Mouse (Mus musculus): Measurements from ENCODE around the gene Stx18. TPM values are rescaled to one million over a fixed set of nuclear protein-coding genes. Genes with fewer than 3 reads are reported as not detected.

The Stx18 gene
- 31.8 and 32.6 TPM in 2 replicates for polyA plus RNA-seq (2015; fragmentation: Nextera tagmentation; extraction: Ambion mirVana)

DNA sequence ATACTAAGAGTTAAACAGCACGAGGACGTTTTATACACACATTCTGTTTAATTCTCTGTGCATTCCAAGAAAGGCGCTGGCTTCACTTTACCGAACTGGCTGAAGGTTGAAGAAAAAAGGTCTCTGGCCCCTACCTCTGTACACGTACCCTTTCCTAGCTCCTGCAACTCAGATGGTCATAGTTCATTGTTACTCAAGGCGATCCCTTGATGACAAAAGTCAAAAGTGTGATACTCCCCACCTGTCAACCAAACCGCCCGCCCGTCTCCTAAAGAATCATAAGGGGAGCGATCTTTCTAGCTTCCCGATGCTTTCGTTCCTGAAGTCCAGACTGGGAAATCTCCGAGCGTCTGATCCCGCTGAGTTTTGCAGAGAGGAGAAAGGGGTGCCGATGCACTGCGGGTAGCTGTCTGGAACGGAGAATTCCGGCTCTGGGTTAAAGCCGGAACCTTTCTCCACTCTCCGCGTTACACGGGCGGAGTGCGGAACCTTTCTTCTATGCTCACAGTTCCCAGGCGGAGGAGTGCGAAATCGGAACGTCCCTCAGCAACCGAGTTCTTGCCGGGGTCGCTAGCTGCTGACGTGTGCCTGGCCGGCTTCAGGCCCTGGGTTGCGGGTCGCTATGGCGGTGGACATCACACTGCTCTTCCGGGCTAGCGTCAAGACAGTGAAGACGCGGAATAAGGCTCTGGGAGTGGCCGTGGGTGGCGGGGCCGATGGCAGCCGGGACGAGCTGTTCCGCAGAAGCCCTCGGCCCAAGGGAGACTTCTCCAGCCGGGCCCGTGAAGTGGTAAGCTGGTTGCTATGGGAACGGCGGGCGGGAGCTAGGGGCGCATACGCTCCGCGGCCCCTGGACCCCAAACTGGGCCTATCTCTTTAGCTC, at the start of gene Stx18:
Gene Stx18, plus strand, starts transcription at position 33 of the 883 bp plus-strand sequence.
- H3K9ac ChIP-seq (ENCODE audit: low read depth, low read length) = peak within 1 kb of the TSS; percentile 78
- WGBS = under 1% methylated on average over 57 of the region's 57 CpGs
- H3K36me3 ChIP-seq (ENCODE audit: control insufficient read depth, insufficient read depth, low read length) = 0 out of 2 replicates have a peak, but pooled peaks cover 3% of the 10 kb centered on the region
- peak within 1 kb of the TSS; percentile 76 for H3K4me3 ChIP-seq (ENCODE audit: low read depth, low read length)
- ATAC-seq = peak; percentile 98
- peak within 1 kb of the TSS; percentile 90 for H3K4me2 ChIP-seq (ENCODE audit: low read length)
- no peaks in the 10 kb centered on the region for H3K9me3 ChIP-seq (replicated peaks; ENCODE audit: control insufficient read depth, low read length, poor library complexity, severe bottlenecking)
- peak within 1 kb of the TSS; percentile 81 for H3K27ac ChIP-seq (ENCODE audit: low read length)
- H3K4me1 ChIP-seq (ENCODE audit: control insufficient read depth, insufficient read depth, low read length) = peaks cover 20% of the 10 kb centered on the region
- peaks cover 3% of the 10 kb centered on the region; the same call in 1 of the 2 replicates for H3K27me3 ChIP-seq (ENCODE audit: control insufficient read depth, insufficient read depth, low read depth, low read length)

DNA sequence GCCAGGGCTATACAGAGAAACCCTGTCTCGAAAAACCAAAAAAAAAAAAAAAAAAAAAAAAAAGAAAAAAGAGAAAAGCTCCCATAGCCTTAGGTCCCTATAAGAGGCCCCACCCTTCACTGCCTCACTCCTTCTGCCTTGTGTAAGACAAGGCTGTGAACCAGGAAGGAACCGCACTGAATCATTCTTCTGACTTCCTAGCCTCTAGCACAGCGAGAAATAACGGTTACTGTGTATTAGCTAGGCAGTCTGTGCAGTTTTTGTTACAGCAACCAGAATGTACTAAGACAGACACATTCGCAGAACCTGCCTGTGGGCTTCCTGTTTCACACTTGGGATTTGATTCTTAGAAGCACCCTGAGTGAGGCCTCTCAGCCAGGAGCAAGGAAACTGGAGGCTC, 46.2 kb upstream of the Stx18 start:
- H3K27ac ChIP-seq (ENCODE audit: low read length) = no peak overlapping the region
- no peaks in the 10 kb centered on the region for H3K27me3 ChIP-seq (ENCODE audit: control insufficient read depth, insufficient read depth, low read depth, low read length)
- no peaks in the 10 kb centered on the region for H3K36me3 ChIP-seq (ENCODE audit: control insufficient read depth, insufficient read depth, low read length)
- no peak overlapping the region for H3K9ac ChIP-seq (ENCODE audit: low read depth, low read length)
- no peak overlapping the region for H3K4me3 ChIP-seq (ENCODE audit: low read depth, low read length)
- H3K9me3 ChIP-seq (replicated peaks; ENCODE audit: control insufficient read depth, low read length, poor library complexity, severe bottlenecking) = no peaks in the 10 kb centered on the region
- H3K4me2 ChIP-seq (ENCODE audit: low read length) = no peak overlapping the region
- WGBS = 90% methylated on average over 5 of the region's 5 CpGs
- no peak for ATAC-seq
- no peaks in the 10 kb centered on the region for H3K4me1 ChIP-seq (ENCODE audit: control insufficient read depth, insufficient read depth, low read length)

DNA sequence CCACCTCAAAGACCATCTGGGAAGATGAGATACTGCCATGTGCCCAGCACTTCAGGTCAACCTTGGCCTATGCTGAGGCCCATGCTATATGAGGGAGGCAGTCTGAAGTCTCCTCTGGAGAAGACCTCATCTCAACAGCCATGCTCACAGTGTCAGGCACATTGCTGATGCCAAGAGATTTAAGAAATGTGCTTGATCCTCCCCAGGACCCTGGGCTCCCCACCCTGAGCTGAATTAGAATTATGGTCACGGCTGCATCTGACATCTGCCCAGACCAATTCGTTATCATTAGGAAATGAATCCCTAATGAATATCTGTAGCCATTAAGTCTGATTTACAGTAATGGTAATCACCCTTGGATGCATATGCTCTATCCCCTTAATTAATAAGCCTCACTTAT, 39.7 kb upstream of the Stx18 start:
- Histone ChIP-seq H3K27ac (ENCODE audit: low read length) (no peak overlapping the region), H3K4me2 (ENCODE audit: low read length) (no peak overlapping the region), H3K9me3 (replicated peaks; ENCODE audit: control insufficient read depth, low read length, poor library complexity, severe bottlenecking) (no peaks in the 10 kb centered on the region), H3K4me3 (ENCODE audit: low read depth, low read length) (no peak overlapping the region), H3K27me3 (ENCODE audit: control insufficient read depth, insufficient read depth, low read depth, low read length) (no peaks in the 10 kb centered on the region), H3K36me3 (ENCODE audit: control insufficient read depth, insufficient read depth, low read length) (no peaks in the 10 kb centered on the region), H3K4me1 (ENCODE audit: control insufficient read depth, insufficient read depth, low read length) (no peaks in the 10 kb centered on the region), H3K9ac (ENCODE audit: low read depth, low read length) (no peak overlapping the region)
- no peak for ATAC-seq
- 81% methylated on average over 2 of the region's 2 CpGs for WGBS

DNA sequence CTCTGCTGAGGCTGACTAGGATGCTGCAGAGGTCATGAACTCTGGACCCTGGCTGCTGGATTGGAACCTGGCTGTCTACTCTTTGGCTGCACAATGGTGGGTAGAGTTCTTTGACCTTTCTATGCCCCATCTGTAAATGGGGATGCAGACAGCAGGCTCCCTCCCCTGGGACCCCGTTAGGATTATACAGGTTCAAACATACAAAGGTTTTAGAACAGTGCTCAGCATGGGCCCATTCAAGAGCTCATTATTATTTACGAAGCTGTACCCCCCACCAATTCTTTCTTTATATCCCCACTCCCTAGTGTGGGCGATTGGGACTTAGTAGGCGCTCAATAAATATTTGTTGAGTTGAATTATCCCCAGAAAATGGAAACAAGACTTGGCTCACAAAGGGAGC, 36.0 kb upstream of the Stx18 start:
- no peaks in the 10 kb centered on the region for H3K4me1 ChIP-seq (ENCODE audit: control insufficient read depth, insufficient read depth, low read length)
- no peaks in the 10 kb centered on the region for H3K9me3 ChIP-seq (replicated peaks; ENCODE audit: control insufficient read depth, low read length, poor library complexity, severe bottlenecking)
- ATAC-seq = no peak
- H3K4me3 ChIP-seq (ENCODE audit: low read depth, low read length) = no peak overlapping the region
- no peak overlapping the region for H3K4me2 ChIP-seq (ENCODE audit: low read length)
- H3K27me3 ChIP-seq (ENCODE audit: control insufficient read depth, insufficient read depth, low read depth, low read length) = no peaks in the 10 kb centered on the region
- no peak overlapping the region for H3K9ac ChIP-seq (ENCODE audit: low read depth, low read length)
- no peak overlapping the region for H3K27ac ChIP-seq (ENCODE audit: low read length)
- 21% methylated on average over 4 of the region's 4 CpGs for WGBS
- H3K36me3 ChIP-seq (ENCODE audit: control insufficient read depth, insufficient read depth, low read length) = no peaks in the 10 kb centered on the region

DNA sequence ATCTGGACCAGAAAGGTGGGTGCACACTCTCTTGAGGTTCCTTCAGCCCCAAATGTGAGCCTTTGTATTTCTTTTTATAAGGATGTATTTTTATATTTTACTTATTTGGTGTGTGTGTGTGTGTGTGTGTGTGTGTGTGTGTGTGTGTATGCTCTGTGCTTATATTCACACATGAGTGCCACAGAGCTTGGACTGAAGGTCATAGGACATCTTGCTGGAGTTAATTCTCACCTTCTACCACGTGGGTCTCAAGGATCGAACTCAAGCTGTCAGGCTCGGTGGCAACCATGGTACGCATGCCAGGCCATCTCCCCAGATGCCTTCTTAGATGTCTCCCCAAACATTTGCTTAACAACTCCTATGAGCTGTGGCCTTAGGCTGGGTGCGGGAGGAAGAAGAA, 33.8 kb upstream of the Stx18 start:
- Histone ChIP-seq H3K9ac (ENCODE audit: low read depth, low read length) (no peak overlapping the region), H3K4me1 (ENCODE audit: control insufficient read depth, insufficient read depth, low read length) (no peaks in the 10 kb centered on the region), H3K9me3 (replicated peaks; ENCODE audit: control insufficient read depth, low read length, poor library complexity, severe bottlenecking) (no peaks in the 10 kb centered on the region), H3K4me3 (ENCODE audit: low read depth, low read length) (no peak overlapping the region), H3K36me3 (ENCODE audit: control insufficient read depth, insufficient read depth, low read length) (no peaks in the 10 kb centered on the region), H3K27ac (ENCODE audit: low read length) (no peak overlapping the region), H3K27me3 (ENCODE audit: control insufficient read depth, insufficient read depth, low read depth, low read length) (no peaks in the 10 kb centered on the region), H3K4me2 (ENCODE audit: low read length) (no peak overlapping the region)
- ATAC-seq = no peak
- WGBS = 91% methylated on average over 5 of the region's 5 CpGs

DNA sequence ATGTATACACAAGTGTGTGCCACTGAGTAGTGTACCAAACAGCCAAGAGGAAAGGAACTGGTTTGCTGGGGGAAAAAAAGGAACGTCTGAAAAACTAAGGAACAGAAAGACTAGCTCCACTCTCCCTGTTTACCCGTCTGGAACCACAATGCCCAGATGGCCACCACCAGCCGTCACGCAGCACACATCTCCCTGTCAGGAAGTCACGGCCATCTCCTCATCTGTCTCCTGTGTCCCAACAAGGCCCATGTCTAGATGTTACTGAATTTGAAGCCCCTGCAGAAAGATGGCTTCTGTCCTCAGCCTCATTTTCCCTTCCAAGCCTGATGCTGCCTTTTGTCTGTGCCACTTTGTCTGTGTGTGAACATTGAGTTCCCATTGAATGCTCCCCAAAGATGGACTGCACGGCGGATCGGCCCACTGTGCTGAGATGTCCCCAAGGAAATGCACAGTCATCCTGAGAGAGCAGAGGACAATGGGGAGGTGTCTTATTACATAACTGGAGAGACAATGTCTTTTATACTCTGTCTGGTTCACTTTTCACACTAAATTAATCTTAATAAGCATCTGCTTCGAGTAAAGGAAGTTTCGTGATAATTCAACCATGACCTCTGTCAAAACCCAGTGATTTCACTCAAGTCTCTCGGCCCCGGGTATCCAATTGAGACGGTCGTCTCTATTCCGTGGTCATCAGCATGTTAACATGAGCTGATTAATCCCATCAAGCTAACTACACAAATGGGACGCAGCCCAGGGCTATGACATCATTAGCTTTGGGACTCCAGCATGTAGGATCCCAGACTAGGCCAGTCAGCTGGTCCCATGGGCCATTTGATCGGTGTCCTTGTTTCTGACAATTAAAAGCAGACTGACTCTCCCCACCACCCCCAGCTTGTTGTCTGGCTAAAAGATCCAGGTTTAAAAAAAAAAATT, 31.9 kb upstream of the Stx18 start:
- no peak overlapping the region for H3K9ac ChIP-seq (ENCODE audit: low read depth, low read length)
- no peaks in the 10 kb centered on the region for H3K9me3 ChIP-seq (replicated peaks; ENCODE audit: control insufficient read depth, low read length, poor library complexity, severe bottlenecking)
- no peaks in the 10 kb centered on the region for H3K36me3 ChIP-seq (ENCODE audit: control insufficient read depth, insufficient read depth, low read length)
- H3K27me3 ChIP-seq (ENCODE audit: control insufficient read depth, insufficient read depth, low read depth, low read length) = no peaks in the 10 kb centered on the region
- H3K4me1 ChIP-seq (ENCODE audit: control insufficient read depth, insufficient read depth, low read length) = no peaks in the 10 kb centered on the region
- H3K4me2 ChIP-seq (ENCODE audit: low read length) = no peak overlapping the region
- WGBS = 29% methylated on average over 17 of the region's 17 CpGs
- no peak overlapping the region for H3K27ac ChIP-seq (ENCODE audit: low read length)
- no peak overlapping the region for H3K4me3 ChIP-seq (ENCODE audit: low read depth, low read length)
- no peak for ATAC-seq

DNA sequence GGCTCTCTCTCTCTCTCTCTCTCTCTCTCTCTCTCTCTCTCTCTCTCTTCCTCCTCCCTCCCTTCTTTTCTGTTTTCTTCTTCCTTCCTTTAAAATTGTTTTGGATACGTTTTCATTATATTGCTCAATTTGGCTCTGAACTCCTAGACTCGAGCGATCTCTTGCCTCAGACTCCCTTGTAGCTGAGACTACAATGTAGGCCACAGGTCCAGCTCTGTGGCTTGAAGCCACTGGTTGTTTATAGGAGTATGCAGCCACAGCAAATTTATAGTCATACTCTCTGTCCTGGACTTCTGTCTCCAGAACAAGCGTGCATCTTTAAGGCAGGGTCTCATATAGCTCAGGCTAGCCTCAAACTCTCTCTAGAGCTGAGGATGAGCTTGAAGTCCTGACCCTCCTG, 29.5 kb upstream of the Stx18 start:
- H3K9me3 ChIP-seq (replicated peaks; ENCODE audit: control insufficient read depth, low read length, poor library complexity, severe bottlenecking) = no peaks in the 10 kb centered on the region
- H3K4me1 ChIP-seq (ENCODE audit: control insufficient read depth, insufficient read depth, low read length) = no peaks in the 10 kb centered on the region
- no peak overlapping the region for H3K4me2 ChIP-seq (ENCODE audit: low read length)
- no peaks in the 10 kb centered on the region for H3K27me3 ChIP-seq (ENCODE audit: control insufficient read depth, insufficient read depth, low read depth, low read length)
- no peak overlapping the region for H3K4me3 ChIP-seq (ENCODE audit: low read depth, low read length)
- H3K36me3 ChIP-seq (ENCODE audit: control insufficient read depth, insufficient read depth, low read length) = no peaks in the 10 kb centered on the region
- no peak overlapping the region for H3K9ac ChIP-seq (ENCODE audit: low read depth, low read length)
- 91% methylated on average over 4 of the region's 4 CpGs for WGBS
- H3K27ac ChIP-seq (ENCODE audit: low read length) = no peak overlapping the region
- ATAC-seq = no peak

DNA sequence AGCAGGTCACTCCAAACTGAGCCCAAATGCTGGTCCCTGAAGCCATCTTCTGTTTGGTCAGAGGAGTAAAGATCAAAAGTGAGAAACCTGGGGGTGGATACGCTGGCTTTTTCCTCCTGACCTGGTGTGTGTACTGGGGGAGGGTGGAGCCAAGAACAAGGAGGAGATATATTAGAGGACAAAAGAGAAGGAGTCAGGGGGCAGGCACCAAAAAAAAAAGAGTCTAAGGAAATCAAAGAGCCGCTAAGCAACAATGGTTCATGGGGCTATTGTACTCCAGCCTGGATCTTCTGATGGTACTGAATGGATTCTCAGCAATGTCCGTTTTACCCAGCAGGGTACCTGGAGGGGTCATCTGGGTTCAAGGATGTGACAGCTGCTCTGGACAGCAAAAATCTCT, 23.6 kb upstream of the Stx18 start:
- no peak overlapping the region for H3K27ac ChIP-seq (ENCODE audit: low read length)
- WGBS = 18% methylated on average over 3 of the region's 3 CpGs
- no peaks in the 10 kb centered on the region for H3K4me1 ChIP-seq (ENCODE audit: control insufficient read depth, insufficient read depth, low read length)
- H3K9ac ChIP-seq (ENCODE audit: low read depth, low read length) = no peak overlapping the region
- no peak overlapping the region for H3K4me2 ChIP-seq (ENCODE audit: low read length)
- H3K9me3 ChIP-seq (replicated peaks; ENCODE audit: control insufficient read depth, low read length, poor library complexity, severe bottlenecking) = no peaks in the 10 kb centered on the region
- ATAC-seq = no peak
- no peaks in the 10 kb centered on the region for H3K27me3 ChIP-seq (ENCODE audit: control insufficient read depth, insufficient read depth, low read depth, low read length)
- no peak overlapping the region for H3K4me3 ChIP-seq (ENCODE audit: low read depth, low read length)
- H3K36me3 ChIP-seq (ENCODE audit: control insufficient read depth, insufficient read depth, low read length) = no peaks in the 10 kb centered on the region

DNA sequence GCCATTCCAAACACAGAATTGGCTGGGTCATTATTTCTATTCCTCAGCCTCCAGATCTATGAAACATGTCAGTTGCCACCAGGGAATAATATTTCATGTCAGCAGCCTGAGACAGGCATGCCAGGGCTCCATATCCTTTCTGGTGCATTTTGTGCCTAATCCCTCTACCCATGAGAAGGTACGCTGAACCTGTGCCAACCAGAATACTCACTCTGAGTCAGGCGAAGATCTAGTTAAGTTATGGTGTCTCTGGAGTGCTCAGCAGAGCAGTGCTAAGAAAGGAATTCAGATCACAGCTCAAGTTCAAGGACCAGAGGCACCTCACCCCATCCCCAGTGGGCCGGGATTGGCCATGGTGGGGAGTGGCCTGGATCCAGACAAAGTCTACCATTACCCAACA, 21.6 kb upstream of the Stx18 start:
- H3K36me3 ChIP-seq (ENCODE audit: control insufficient read depth, insufficient read depth, low read length) = no peaks in the 10 kb centered on the region
- H3K9me3 ChIP-seq (replicated peaks; ENCODE audit: control insufficient read depth, low read length, poor library complexity, severe bottlenecking) = no peaks in the 10 kb centered on the region
- ATAC-seq = no peak
- H3K4me2 ChIP-seq (ENCODE audit: low read length) = no peak overlapping the region
- no peaks in the 10 kb centered on the region for H3K4me1 ChIP-seq (ENCODE audit: control insufficient read depth, insufficient read depth, low read length)
- no peak overlapping the region for H3K27ac ChIP-seq (ENCODE audit: low read length)
- no peaks in the 10 kb centered on the region for H3K27me3 ChIP-seq (ENCODE audit: control insufficient read depth, insufficient read depth, low read depth, low read length)
- no peak overlapping the region for H3K4me3 ChIP-seq (ENCODE audit: low read depth, low read length)
- 80% methylated on average over 3 of the region's 3 CpGs for WGBS
- no peak overlapping the region for H3K9ac ChIP-seq (ENCODE audit: low read depth, low read length)

Data from midbrain, embryonic 16.5 days (tissue).